Mouse (Mus musculus): ENCODE data around the gene Ssu72. TPM values are rescaled to one million over a fixed set of nuclear protein-coding genes. Genes with fewer than 3 reads are reported as not detected.
A peak's percentile ranks its signal among the peaks of the same experiment; 100 is the strongest.

Ssu72 gene
- total and polyA plus RNA-seq, 3 experiments, result 160 to 245 (median 169) TPM

DNA sequence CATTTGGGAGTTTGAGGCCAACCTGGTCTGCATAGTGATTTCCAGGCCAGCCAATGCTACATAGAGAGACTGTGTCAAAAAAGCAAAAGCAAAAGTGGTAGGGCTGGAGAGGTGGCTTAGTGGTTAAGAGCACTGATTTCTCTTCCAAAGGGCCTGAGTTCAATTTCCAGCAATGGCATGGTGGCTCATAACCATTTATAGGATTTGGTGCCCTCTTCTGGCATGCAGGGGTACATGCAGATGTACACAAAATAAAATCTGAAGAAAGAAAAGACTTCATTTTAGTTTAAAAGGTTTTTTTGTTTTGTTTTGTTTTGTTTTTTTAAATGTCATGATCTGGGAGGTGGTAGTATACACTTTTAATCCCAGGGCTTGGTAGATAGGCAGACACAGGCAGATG lies 4.2 kb upstream of the Ssu72 start:
- dilution Hi-C loops (cut with MboI; ENCODE audit: extremely low pct_ligation_motif_present, extremely low pct_unique_long_range_greater_than_20kb, low sequenced_read_pairs), result no loop called here
- no peak overlapping the region for H3K27ac ChIP-seq (ENCODE audit: insufficient read depth, low read depth)
- no peaks in the 10 kb centered on the region for H3K9me3 ChIP-seq (replicated peaks; ENCODE audit: low read length)
- in situ Hi-C loops (cut with MboI; ENCODE audit: low pct_ligation_motif_present, low pct_unique_long_range_greater_than_20kb, low sequenced_read_pairs), result no loop called here
- peaks cover 2% of the 10 kb centered on the region for H3K79me2 ChIP-seq (replicated peaks; ENCODE audit: control insufficient read depth, extremely low read depth, insufficient read depth, poor library complexity, severe bottlenecking)
- peaks cover 11 to 31% of the 10 kb centered on the region in 2 experiments for H3K4me1 ChIP-seq (ENCODE audit: control insufficient read depth in 1 of 2, insufficient read depth in 2 of 2)
- H3K27me3 ChIP-seq (replicated peaks), result peaks cover 2% of the 10 kb centered on the region
- H3K36me3 ChIP-seq (replicated peaks in 1 of 2; ENCODE audit: control insufficient read depth in 1 of 2, insufficient read depth in 1 of 2, low read length in 1 of 2), result no peaks in the 10 kb centered on the region
- peak; percentile 81 for TF ChIP-seq RAD21 (IDR thresholded peaks at IDR 0.05; ENCODE audit: low read depth, low read length)
- TF ChIP-seq KAT2A (IDR thresholded peaks at IDR 0.05; ENCODE audit: insufficient replicate concordance, low read length), result no peak
- TF ChIP-seq CTCF (conservative IDR thresholded peaks at IDR 0.05 in 1 of 2, IDR thresholded peaks at IDR 0.05 in 1 of 2; ENCODE audit: low read depth in 2 of 2, low read length in 2 of 2), result peak; percentile 69 to 84
- peak; percentile 66 for TF ChIP-seq SMC3 (IDR thresholded peaks at IDR 0.05; ENCODE audit: low read depth, low read length)
- DNase-seq (ENCODE audit: extremely low read depth), result no peak
- no peak overlapping the region for H3K9ac ChIP-seq (ENCODE audit: insufficient read depth, low read depth)
- no peak overlapping the region for H3K4me2 ChIP-seq (ENCODE audit: insufficient read depth, low read depth, poor library complexity, severe bottlenecking)
- H3K4me3 ChIP-seq (replicated peaks in 1 of 3; ENCODE audit: low read depth in 2 of 3, low read length in 2 of 3, poor library complexity in 1 of 3), result no peak overlapping the region

DNA sequence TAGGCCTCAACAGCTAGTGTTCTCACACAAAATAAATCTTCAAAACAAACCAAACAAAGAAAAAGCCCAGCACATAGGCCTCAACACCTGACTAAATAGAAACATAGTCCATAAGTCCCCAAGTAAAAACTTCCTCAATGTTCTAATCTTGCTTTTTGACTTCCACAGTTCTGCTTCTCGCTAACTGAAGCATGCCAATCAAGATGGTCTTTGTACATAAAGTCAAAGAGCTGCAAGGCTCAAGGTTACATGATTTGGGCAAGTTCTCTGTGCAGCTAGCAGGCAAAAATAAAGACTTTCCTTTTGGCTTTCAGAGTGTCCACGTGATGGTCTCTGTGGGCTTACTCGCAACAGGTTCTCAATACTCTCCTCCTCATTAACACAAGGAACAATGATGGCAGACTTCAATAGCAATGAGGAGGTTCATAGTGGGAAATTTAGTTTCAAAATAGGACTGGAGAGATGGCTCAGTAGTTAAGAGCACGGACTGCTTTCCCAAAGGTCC lies 1.1 kb upstream of the Ssu72 start:
- dilution Hi-C loops (cut with MboI; ENCODE audit: extremely low pct_ligation_motif_present, extremely low pct_unique_long_range_greater_than_20kb, low sequenced_read_pairs) (no loop called here), in situ Hi-C loops (cut with MboI; ENCODE audit: low pct_ligation_motif_present, low pct_unique_long_range_greater_than_20kb, low sequenced_read_pairs) (no loop called here)
- Histone ChIP-seq H3K27me3 (replicated peaks) (no peaks in the 10 kb centered on the region), H3K27ac (ENCODE audit: insufficient read depth, low read depth) (no peak overlapping the region), H3K4me1 (ENCODE audit: control insufficient read depth in 1 of 2, insufficient read depth in 2 of 2) (peaks cover 3 to 32% of the 10 kb centered on the region in 2 experiments; a peak in 2 of 4 replicates), H3K79me2 (replicated peaks; ENCODE audit: control insufficient read depth, extremely low read depth, insufficient read depth, poor library complexity, severe bottlenecking) (peaks cover 29% of the 10 kb centered on the region), H3K9me3 (replicated peaks; ENCODE audit: low read length) (no peaks in the 10 kb centered on the region), H3K9ac (ENCODE audit: insufficient read depth, low read depth) (peak overlapping the region; percentile 21), H3K36me3 (replicated peaks in 1 of 2; ENCODE audit: control insufficient read depth in 1 of 2, insufficient read depth in 1 of 2, low read length in 1 of 2) (peaks cover 0 to 9% of the 10 kb centered on the region in 2 experiments), H3K4me2 (ENCODE audit: insufficient read depth, low read depth, poor library complexity, severe bottlenecking) (peak overlapping the region; percentile 39; the same call in 1 of the 2 replicates), H3K4me3 (replicated peaks in 1 of 3; ENCODE audit: low read depth in 2 of 3, low read length in 2 of 3, poor library complexity in 1 of 3) (no peak overlapping the region)
- TF ChIP-seq CHD2 (IDR thresholded peaks at IDR 0.05; ENCODE audit: low read length), result no peak
- no peak for TF ChIP-seq ETS1 (conservative IDR thresholded peaks at IDR 0.05; ENCODE audit: low read depth, low read length)
- no peak for TF ChIP-seq PAX5 (IDR thresholded peaks at IDR 0.05; ENCODE audit: low read length)
- TF ChIP-seq GABPA (IDR thresholded peaks at IDR 0.05; ENCODE audit: insufficient replicate concordance, low read depth, low read length), result no peak
- no peak for TF ChIP-seq HCFC1 (IDR thresholded peaks at IDR 0.05; ENCODE audit: low read depth, low read length)
- no peak for TF ChIP-seq NELFE (IDR thresholded peaks at IDR 0.05; ENCODE audit: low read depth, low read length)
- TF ChIP-seq JUND (conservative IDR thresholded peaks at IDR 0.05; ENCODE audit: low read depth, low read length), result no peak
- TF ChIP-seq MAZ (IDR thresholded peaks at IDR 0.05; ENCODE audit: low read depth, low read length), result no peak
- DNase-seq (ENCODE audit: extremely low read depth), result no peak

DNA sequence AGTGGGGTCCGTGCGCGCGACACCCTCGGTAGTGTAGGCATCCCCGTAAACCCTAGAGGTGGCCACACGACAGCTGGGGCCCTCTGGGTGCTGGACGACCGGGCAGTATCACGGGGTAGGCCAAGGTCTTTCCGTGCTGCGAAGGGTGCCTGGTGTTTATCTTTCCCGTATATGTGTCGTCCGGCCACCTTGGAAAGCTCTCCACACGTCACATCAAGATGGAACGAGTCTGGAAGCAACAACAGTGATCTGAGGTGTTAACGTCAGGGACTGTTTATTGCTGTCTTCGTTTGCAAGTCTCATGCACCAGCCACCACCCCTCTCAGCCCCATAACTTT lies 961 bp downstream of the Ssu72 start:
- H3K4me1 ChIP-seq (ENCODE audit: control insufficient read depth in 1 of 2, insufficient read depth in 2 of 2), result peaks cover 6 to 51% of the 10 kb centered on the region in 2 experiments; a peak in 3 of 4 replicates
- H3K27ac ChIP-seq (ENCODE audit: insufficient read depth, low read depth), result peak overlapping the region; percentile 93
- in situ Hi-C loops (cut with MboI; ENCODE audit: low pct_ligation_motif_present, low pct_unique_long_range_greater_than_20kb, low sequenced_read_pairs), result no loop called here
- peak overlapping the region; percentile 72 for H3K9ac ChIP-seq (ENCODE audit: insufficient read depth, low read depth)
- 0 out of 2 replicates have a peak overlapping the region, but pooled peaks have one; percentile 5 for H3K4me2 ChIP-seq (ENCODE audit: insufficient read depth, low read depth, poor library complexity, severe bottlenecking)
- H3K4me3 ChIP-seq (replicated peaks in 1 of 3; ENCODE audit: low read depth in 2 of 3, low read length in 2 of 3, poor library complexity in 1 of 3), result peak overlapping the region; percentile 82 to 96 (median 94)
- H3K9me3 ChIP-seq (replicated peaks; ENCODE audit: low read length), result no peaks in the 10 kb centered on the region
- no peaks in the 10 kb centered on the region for H3K27me3 ChIP-seq (replicated peaks)
- H3K79me2 ChIP-seq (replicated peaks; ENCODE audit: control insufficient read depth, extremely low read depth, insufficient read depth, poor library complexity, severe bottlenecking), result peaks cover 46% of the 10 kb centered on the region
- TF ChIP-seq E2F4 (IDR thresholded peaks at IDR 0.05; ENCODE audit: insufficient replicate concordance, low read depth, low read length) (no peak), KAT2A (IDR thresholded peaks at IDR 0.05; ENCODE audit: insufficient replicate concordance, low read length) (no peak), USF2 (conservative IDR thresholded peaks at IDR 0.05; ENCODE audit: low read depth, low read length) (no peak)
- dilution Hi-C loops (cut with MboI; ENCODE audit: extremely low pct_ligation_motif_present, extremely low pct_unique_long_range_greater_than_20kb, low sequenced_read_pairs), result no loop called here
- DNase-seq (ENCODE audit: extremely low read depth), result no peak
- H3K36me3 ChIP-seq (replicated peaks in 1 of 2; ENCODE audit: control insufficient read depth in 1 of 2, insufficient read depth in 1 of 2, low read length in 1 of 2), result peaks cover 0 to 22% of the 10 kb centered on the region in 2 experiments
